Mouse (Mus musculus) liver, embryonic 12.5 days (tissue): Measurements from ENCODE around the gene Nt5dc2. TPM values are rescaled to one million over a fixed set of nuclear protein-coding genes. Genes with fewer than 3 reads are reported as not detected.

Source experiments
- ATAC-seq: fragments of 200-750 bp; cut with Nextera tagmentation; 2 replicates; pipeline ENCODE4 v1.8.0; 2017; ENCODE audit warnings: moderate number of reproducible peaks, mild to moderate bottlenecking, moderate library complexity
- H3K27ac ChIP-seq: fragments of 300-500 bp; sonication (generic); 2 replicates; pipeline ENCODE4 v1.5.1; 2016; ENCODE audit warnings: mild to moderate bottlenecking
- H3K27me3 ChIP-seq: fragments of 300-500 bp; sonication (generic); replicated peaks from 2 replicates; pipeline ENCODE4 v1.6.1; 2016; ENCODE audit warnings: mild to moderate bottlenecking, moderate library complexity
- H3K36me3 ChIP-seq: fragments of 300-500 bp; sonication (generic); 2 replicates; pipeline ENCODE4 v1.6.1; 2016; ENCODE audit warnings: mild to moderate bottlenecking, moderate library complexity
- H3K4me1 ChIP-seq: fragments of 300-500 bp; sonication (generic); 2 replicates; pipeline ENCODE4 v1.6.1; 2016
- H3K4me2 ChIP-seq: fragments of 300-500 bp; sonication (generic); 2 replicates; pipeline ENCODE4 v1.6.1; 2016; ENCODE audit warnings: mild to moderate bottlenecking, moderate library complexity
- H3K4me3 ChIP-seq: fragments of 300-500 bp; sonication (generic); 2 replicates; pipeline ENCODE4 v1.5.1; 2016; ENCODE audit warnings: mild to moderate bottlenecking, moderate library complexity
- H3K9ac ChIP-seq: fragments of 300-500 bp; sonication (generic); 2 replicates; pipeline ENCODE4 v1.6.1; 2016; ENCODE audit warnings: mild to moderate bottlenecking, moderate library complexity
- H3K9me3 ChIP-seq: fragments of 300-500 bp; sonication (generic); replicated peaks from 2 replicates; pipeline ENCODE4 v1.6.1; 2016; ENCODE audit warnings: mild to moderate bottlenecking, moderate library complexity
- WGBS: fragments of 180-500 bp; shearing (Covaris S2); methylation state at CpG from one replicate; pipeline ENCODE4 v1.1.7; 2016; ENCODE audit not compliant: insufficient replicate concordance; 5-methylcytosine and 5-hydroxymethylcytosine counted together
- polyA plus RNA-seq: library from polyadenylated mRNA; unstranded; fragments of >200 nt; fragmentation: Nextera tagmentation; extraction: Ambion mirVana; gene quantifications from 2 replicates; pipeline ENCODE4 v1.2.1, GENCODE M21; 2016

Nt5dc2 gene
- polyA plus RNA-seq, 1 experiment from 2014 or later: 306 TPM

GRCm38 (mm10) chr14:31160196-31161150, 29.6 kb downstream of the Nt5dc2 start:
- Histone ChIP-seq H3K27ac (peak overlapping the region; percentile 37; the same call in 1 of the 2 replicates), H3K4me3 (no peak overlapping the region), H3K27me3 (peaks cover 31% of the 10 kb centered on the region; the same call in 1 of the 2 replicates), H3K36me3 (no peaks in the 10 kb centered on the region), H3K4me1 (peaks cover 32% of the 10 kb centered on the region), H3K4me2 (peak overlapping the region; percentile 31), H3K9ac (no peak overlapping the region), H3K9me3 (no peaks in the 10 kb centered on the region)
- 61% methylated on average over 27 of the region's 27 CpGs for WGBS
- ATAC-seq: peak; percentile 42

- no peak for ATAC-seq
- WGBS: 79% methylated on average over 7 of the region's 7 CpGs
- Histone ChIP-seq H3K4me2 (no peak overlapping the region), H3K4me1 (peaks cover 39% of the 10 kb centered on the region), H3K9me3 (no peaks in the 10 kb centered on the region), H3K9ac (no peak overlapping the region), H3K4me3 (no peak overlapping the region), H3K27ac (no peak overlapping the region), H3K27me3 (peaks cover 33% of the 10 kb centered on the region; the same call in 1 of the 2 replicates), H3K36me3 (no peaks in the 10 kb centered on the region)
Measured at GRCm38 (mm10) chr14:31161191-31161590, 30.3 kb downstream of the Nt5dc2 start.

- no peak overlapping the region for H3K4me3 ChIP-seq
- H3K36me3 ChIP-seq: no peaks in the 10 kb centered on the region
- H3K4me1 ChIP-seq: peaks cover 44% of the 10 kb centered on the region
- 66% methylated on average over 10 of the region's 10 CpGs for WGBS
- no peak overlapping the region for H3K9ac ChIP-seq
- no peak for ATAC-seq
- no peak overlapping the region for H3K27ac ChIP-seq
- H3K9me3 ChIP-seq: no peaks in the 10 kb centered on the region
- H3K27me3 ChIP-seq: peaks cover 33% of the 10 kb centered on the region; the same call in 1 of the 2 replicates
- no peak overlapping the region for H3K4me2 ChIP-seq
Measured at GRCm38 (mm10) chr14:31161638-31162037, 30.8 kb downstream of the Nt5dc2 start.

GRCm38 (mm10) chr14:31164067-31164466, 33.2 kb downstream of the Nt5dc2 start:
- 0 out of 2 replicates have a peak overlapping the region, but pooled peaks have one; percentile 0 for H3K27ac ChIP-seq
- H3K9ac ChIP-seq: no peak overlapping the region
- no peak overlapping the region for H3K4me3 ChIP-seq
- peaks cover 55% of the 10 kb centered on the region for H3K27me3 ChIP-seq
- ATAC-seq: peak; percentile 38
- H3K4me2 ChIP-seq: peak overlapping the region; percentile 1; the same call in 1 of the 2 replicates
- 27% methylated on average over 8 of the region's 8 CpGs for WGBS
- H3K36me3 ChIP-seq: no peaks in the 10 kb centered on the region
- H3K9me3 ChIP-seq: no peaks in the 10 kb centered on the region
- peaks cover 62% of the 10 kb centered on the region for H3K4me1 ChIP-seq

GRCm38 (mm10) chr14:31165010-31165409, 34.2 kb downstream of the Nt5dc2 start:
- H3K4me1 ChIP-seq: peaks cover 62% of the 10 kb centered on the region
- no peaks in the 10 kb centered on the region; the same call in 1 of the 2 replicates for H3K36me3 ChIP-seq
- H3K9me3 ChIP-seq: no peaks in the 10 kb centered on the region
- H3K27me3 ChIP-seq: peaks cover 55% of the 10 kb centered on the region
- H3K4me3 ChIP-seq: no peak overlapping the region
- H3K9ac ChIP-seq: no peak overlapping the region
- no peak overlapping the region for H3K4me2 ChIP-seq
- H3K27ac ChIP-seq: no peak overlapping the region
- WGBS: 59% methylated on average over 2 of the region's 2 CpGs
- no peak for ATAC-seq

GRCm38 (mm10) chr14:31165458-31165857, 34.6 kb downstream of the Nt5dc2 start:
- Histone ChIP-seq H3K27ac (no peak overlapping the region), H3K27me3 (peaks cover 55% of the 10 kb centered on the region), H3K9me3 (no peaks in the 10 kb centered on the region), H3K4me1 (peaks cover 66% of the 10 kb centered on the region), H3K4me3 (no peak overlapping the region), H3K36me3 (peaks cover 3% of the 10 kb centered on the region), H3K9ac (no peak overlapping the region), H3K4me2 (peak overlapping the region; percentile 34; the same call in 1 of the 2 replicates)
- WGBS: 43% methylated on average over 7 of the region's 7 CpGs
- ATAC-seq: no peak

GRCm38 (mm10) chr14:31165991-31166630, 35.3 kb downstream of the Nt5dc2 start:
- WGBS: 15% methylated on average over 10 of the region's 10 CpGs
- H3K9ac ChIP-seq: no peak overlapping the region
- H3K27me3 ChIP-seq: peaks cover 49% of the 10 kb centered on the region
- peak overlapping the region; percentile 34 for H3K4me2 ChIP-seq
- H3K4me3 ChIP-seq: peak overlapping the region; percentile 18; the same call in 1 of the 2 replicates
- H3K27ac ChIP-seq: no peak overlapping the region
- peaks cover 70% of the 10 kb centered on the region for H3K4me1 ChIP-seq
- H3K9me3 ChIP-seq: no peaks in the 10 kb centered on the region
- H3K36me3 ChIP-seq: peaks cover 9% of the 10 kb centered on the region
- no peak for ATAC-seq

GRCm38 (mm10) chr14:31166827-31167226, 36.0 kb downstream of the Nt5dc2 start:
- peak overlapping the region; percentile 34 for H3K4me2 ChIP-seq
- H3K4me1 ChIP-seq: peaks cover 75% of the 10 kb centered on the region
- peak overlapping the region; percentile 18 for H3K4me3 ChIP-seq
- no peak for ATAC-seq
- 0 out of 2 replicates have a peak overlapping the region, but pooled peaks have one; percentile 25 for H3K9ac ChIP-seq
- WGBS: 46% methylated on average over 9 of the region's 9 CpGs
- H3K36me3 ChIP-seq: peaks cover 17% of the 10 kb centered on the region
- H3K27me3 ChIP-seq: peaks cover 43% of the 10 kb centered on the region
- no peaks in the 10 kb centered on the region for H3K9me3 ChIP-seq
- no peak overlapping the region for H3K27ac ChIP-seq

- H3K4me2 ChIP-seq: peak within 1 kb of the TSS; percentile 34; the same call in 1 of the 2 replicates
- peaks cover 27% of the 10 kb centered on the region for H3K27me3 ChIP-seq
- H3K36me3 ChIP-seq: peaks cover 33% of the 10 kb centered on the region
- peak within 1 kb of the TSS; percentile 34 for H3K27ac ChIP-seq
- H3K4me1 ChIP-seq: peaks cover 63% of the 10 kb centered on the region
- 0 out of 2 replicates have a peak within 1 kb of the TSS, but pooled peaks have one; percentile 24 for H3K9ac ChIP-seq
- no peaks in the 10 kb centered on the region for H3K9me3 ChIP-seq
- ATAC-seq: no peak
- H3K4me3 ChIP-seq: peak within 1 kb of the TSS; percentile 18
- 9% methylated on average over 10 of the region's 10 CpGs for WGBS
Measured at GRCm38 (mm10) chr14:31168425-31168824, 37.6 kb downstream of the Nt5dc2 start, which contains the start of gene Stab1. TSS of gene Stab1 (minus strand) at chr14:31168641.

- H3K4me1 ChIP-seq: peaks cover 52% of the 10 kb centered on the region
- H3K27me3 ChIP-seq: peaks cover 26% of the 10 kb centered on the region
- H3K4me3 ChIP-seq: no peak overlapping the region
- ATAC-seq: no peak
- H3K4me2 ChIP-seq: no peak overlapping the region
- no peak overlapping the region for H3K27ac ChIP-seq
- 16% methylated on average over 6 of the region's 6 CpGs for WGBS
- no peaks in the 10 kb centered on the region for H3K9me3 ChIP-seq
- H3K9ac ChIP-seq: no peak overlapping the region
- H3K36me3 ChIP-seq: peaks cover 43% of the 10 kb centered on the region
Measured at GRCm38 (mm10) chr14:31169508-31169907, 38.7 kb downstream of the Nt5dc2 start.

GRCm38 (mm10) chr14:31170963-31171362, 40.1 kb downstream of the Nt5dc2 start:
- H3K4me2 ChIP-seq: no peak overlapping the region
- H3K9me3 ChIP-seq: no peaks in the 10 kb centered on the region
- H3K4me3 ChIP-seq: no peak overlapping the region
- no peak overlapping the region for H3K27ac ChIP-seq
- 79% methylated on average over 13 of the region's 13 CpGs for WGBS
- H3K4me1 ChIP-seq: peaks cover 38% of the 10 kb centered on the region
- H3K9ac ChIP-seq: no peak overlapping the region
- peaks cover 23% of the 10 kb centered on the region for H3K27me3 ChIP-seq
- no peak for ATAC-seq
- H3K36me3 ChIP-seq: peaks cover 58% of the 10 kb centered on the region
